In genomic region chr3:4756099-4756498, GRCm38 (mm10) we compare ENCODE assay signal across 21 mouse cellular contexts.
DNase-seq lines count a peak whose midpoint lies in the region; ATAC-seq and TF ChIP-seq lines count a peak whose summit lies in the region.
"Had no signal": no experiment of that assay in that cellular context is flagged by ENCODE, and none has a peak within 500 bp of the region (broad histone marks: within the 10 kb centered on the region; RNA-seq: fewer than 3 reads in every experiment).

No protein-coding gene starts in this region.

- H3K27me3 ChIP-seq in kidney, postnatal 0 days (ENCODE audit: insufficient read depth, low read length), result no peaks in the 10 kb centered on the region
- H3K27me3 ChIP-seq: embryonic facial prominence, embryonic 15.5 days; forebrain, embryonic 15.5 days; hindbrain, embryonic 13.5 days had no signal

- 92% methylated on average over 2 of the region's 2 CpGs for WGBS in kidney, postnatal 0 days

- no peak for ATAC-seq in kidney, postnatal 0 days (replicated peaks; ENCODE audit: low FRiP score, low read depth)
- ATAC-seq: forebrain, embryonic 15.5 days had no signal

- TF ChIP-seq CTCF in kidney, postnatal 0 days (IDR thresholded peaks at IDR 0.05; ENCODE audit: low read depth), result peak; percentile 26; the same call in 1 of the 2 replicates

- H3K4me2 ChIP-seq in kidney, postnatal 0 days (ENCODE audit: low read length), result no peak overlapping the region
- H3K4me2 ChIP-seq: embryonic facial prominence, embryonic 15.5 days; forebrain, embryonic 15.5 days; hindbrain, embryonic 13.5 days had no signal

- H3K9me3 ChIP-seq in kidney, postnatal 0 days (replicated peaks; ENCODE audit: low read length), result no peaks in the 10 kb centered on the region
- H3K9me3 ChIP-seq: embryonic facial prominence, embryonic 15.5 days; forebrain, embryonic 15.5 days; heart, embryonic 10.5 days had no signal

- H3K9ac ChIP-seq in kidney, postnatal 0 days (ENCODE audit: low read depth, low read length), result no peak overlapping the region
- H3K9ac ChIP-seq: embryonic facial prominence, embryonic 15.5 days; forebrain, embryonic 15.5 days; hindbrain, embryonic 13.5 days had no signal

- DNase-seq in embryo, embryonic 11 days, result peak; percentile 9
- DNase-seq in embryo, embryonic 10.5 days (ENCODE audit: low spot score), result no peak
- no peak for DNase-seq in kidney, postnatal 0 days (ENCODE audit: low spot score)
- DNase-seq in kidney, postnatal 14 days, result no peak
- DNase-seq in 3T3-L1 (ENCODE audit: low read depth, low spot score) (peak; percentile 31), adipocyte (ENCODE audit: low spot score) (peak; percentile 22)
- DNase-seq in T-cell, adult 2 months (ENCODE audit: low spot score), result no peak
- DNase-seq: adrenal gland, postnatal 14 days; cerebellum, adult 18-20 months; cerebellum, adult 9-11 months; cerebellum, postnatal 36 days; gastrocnemius, postnatal 10 days; heart, adult 18-20 months; heart, postnatal 10 days; heart, postnatal 4 days had no signal

- no peaks in the 10 kb centered on the region for H3K36me3 ChIP-seq in kidney, postnatal 0 days (ENCODE audit: insufficient read depth, low read length)
- H3K36me3 ChIP-seq: embryonic facial prominence, embryonic 15.5 days; forebrain, embryonic 10.5 days; forebrain, embryonic 15.5 days; heart, embryonic 10.5 days; hindbrain, embryonic 13.5 days had no signal

- H3K4me3 ChIP-seq in kidney, postnatal 0 days (replicated peaks; ENCODE audit: low read depth, low read length), result no peak overlapping the region
- H3K4me3 ChIP-seq: embryonic facial prominence, embryonic 15.5 days; erythroblast, embryonic 14.5 days; forebrain, embryonic 10.5 days; forebrain, embryonic 15.5 days; heart, embryonic 10.5 days; hindbrain, embryonic 13.5 days had no signal

- no peak overlapping the region for H3K27ac ChIP-seq in kidney, postnatal 0 days
- H3K27ac ChIP-seq: embryonic facial prominence, embryonic 15.5 days; forebrain, embryonic 10.5 days; forebrain, embryonic 15.5 days; heart, embryonic 10.5 days; hindbrain, embryonic 13.5 days had no signal

- H3K4me1 ChIP-seq in kidney, postnatal 0 days (replicated peaks; ENCODE audit: insufficient read depth, low read length), result no peaks in the 10 kb centered on the region
- H3K4me1 ChIP-seq: embryonic facial prominence, embryonic 15.5 days; forebrain, embryonic 10.5 days; forebrain, embryonic 15.5 days; heart, embryonic 10.5 days; hindbrain, embryonic 13.5 days had no signal

Comparison
In these comparisons a context has a peak if more than half of its experiments do, and no peak if none do; other contexts are left out.
1. DNase-seq: peak in embryo, embryonic 11 days (single experiment), 3T3-L1 (single experiment) and adipocyte (single experiment); none in embryo, embryonic 10.5 days (single experiment), kidney, postnatal 0 days (single experiment), kidney, postnatal 14 days (single experiment) and T-cell, adult 2 months (single experiment).